Mouse (Mus musculus) cerebellum, adult 18-20 months (tissue): ENCODE data around the gene 2310033P09Rik.
A peak's percentile ranks its signal among the peaks of the same experiment; 100 is the strongest.
"Not testable (repeated sequence)": the region's sequence is repeated elsewhere in the genome, so short reads cannot be mapped to it uniquely, and the experiment has no call there.

ENCODE experiments used
- DNase-seq, 2 experiments: peaks; one replicate each; pipeline ENCODE4 v3.0.0; 2021

2310033P09Rik gene

GRCm38 (mm10) chr11:59201216-59202002 lies 6.7 kb upstream of the 2310033P09Rik start:
- DNase-seq = no peak

- DNase-seq = peak; percentile 93 to 95
These were observed 5.8 kb upstream of the 2310033P09Rik start, which contains the start of gene Mrpl55 for GRCm38 (mm10) chr11:59202081-59202995. TSS of gene Mrpl55 (plus strand) at chr11:59202486.

- DNase-seq = peak; percentile 63 to 70
These were observed 901 bp downstream of the 2310033P09Rik start for GRCm38 (mm10) chr11:59209003-59209441.

GRCm38 (mm10) chr11:59209580-59209979 lies 1.5 kb downstream of the 2310033P09Rik start:
- peak in 1 of 2 experiments; percentile 39 for DNase-seq

GRCm38 (mm10) chr11:59210020-59210419 lies 1.9 kb downstream of the 2310033P09Rik start:
- DNase-seq = no peak

GRCm38 (mm10) chr11:59211561-59211960 lies 3.4 kb downstream of the 2310033P09Rik start:
- DNase-seq = not testable (repeated sequence)

- DNase-seq = not testable (repeated sequence)
These were observed 4.2 kb downstream of the 2310033P09Rik start for GRCm38 (mm10) chr11:59212320-59212719.

GRCm38 (mm10) chr11:59212892-59213494 lies 4.9 kb downstream of the 2310033P09Rik start:
- no peak for DNase-seq

- no peak for DNase-seq
These were observed 8.8 kb downstream of the 2310033P09Rik start for GRCm38 (mm10) chr11:59216955-59217354.

GRCm38 (mm10) chr11:59218389-59218998 lies 10.4 kb downstream of the 2310033P09Rik start:
- DNase-seq = no peak

- no peak for DNase-seq
These were observed 10.9 kb downstream of the 2310033P09Rik start for GRCm38 (mm10) chr11:59219064-59219463.

- no peak for DNase-seq
These were observed 13.5 kb downstream of the 2310033P09Rik start for GRCm38 (mm10) chr11:59221604-59222003.

GRCm38 (mm10) chr11:59222306-59222705 lies 14.2 kb downstream of the 2310033P09Rik start:
- no peak for DNase-seq

GRCm38 (mm10) chr11:59224025-59224424 lies 15.9 kb downstream of the 2310033P09Rik start:
- DNase-seq = no peak

- no peak for DNase-seq
These were observed 16.3 kb downstream of the 2310033P09Rik start for GRCm38 (mm10) chr11:59224470-59224869.

GRCm38 (mm10) chr11:59225167-59225566 lies 17.0 kb downstream of the 2310033P09Rik start:
- no peak for DNase-seq

GRCm38 (mm10) chr11:59226251-59226650 lies 18.1 kb downstream of the 2310033P09Rik start:
- DNase-seq = no peak

GRCm38 (mm10) chr11:59226787-59227603 lies 18.9 kb downstream of the 2310033P09Rik start:
- no peak for DNase-seq

- no peak for DNase-seq
These were observed 19.5 kb downstream of the 2310033P09Rik start for GRCm38 (mm10) chr11:59227604-59228121.

GRCm38 (mm10) chr11:59228122-59228953 lies 20.2 kb downstream of the 2310033P09Rik start, which contains the start of gene Arf1:
TSS of gene Arf1 (minus strand) at chr11:59228270.
- peak; percentile 93 to 99 for DNase-seq
